Mouse (Mus musculus) erythroid progenitor cell, adult 5-6 weeks (primary cell): ENCODE measurements around the gene Add1. TPM values are rescaled to one million over a fixed set of nuclear protein-coding genes. Genes with fewer than 3 reads are reported as not detected.

ENCODE experiments used
- ATAC-seq: replicated peaks from 2 replicates; pipeline ENCODE4 v1.8.0; 2016; ENCODE audit warnings: moderate number of reproducible peaks, mild to moderate bottlenecking, moderate TSS enrichment, inconsistent platforms; ENCODE audit not compliant: poor library complexity, low FRiP score, severe bottlenecking
- total RNA-seq, 2 experiments: library from RNA; stranded (forward) in 1 of 2; stranded (reverse) in 1 of 2; fragments of 150-400 nt in 1 of 2; fragments of 186-747, 209-891 nt in 1 of 2; gene quantifications; 2 replicates each; pipeline versions ENCODE4 v1.2.3 to v1.2.4; 2015 to 2017; ENCODE audit warnings: low replicate concordance in 2 of 2

Add1 gene
- total RNA-seq, 2 experiments from 2014 or later, result 547 to 1,003 TPM

DNA sequence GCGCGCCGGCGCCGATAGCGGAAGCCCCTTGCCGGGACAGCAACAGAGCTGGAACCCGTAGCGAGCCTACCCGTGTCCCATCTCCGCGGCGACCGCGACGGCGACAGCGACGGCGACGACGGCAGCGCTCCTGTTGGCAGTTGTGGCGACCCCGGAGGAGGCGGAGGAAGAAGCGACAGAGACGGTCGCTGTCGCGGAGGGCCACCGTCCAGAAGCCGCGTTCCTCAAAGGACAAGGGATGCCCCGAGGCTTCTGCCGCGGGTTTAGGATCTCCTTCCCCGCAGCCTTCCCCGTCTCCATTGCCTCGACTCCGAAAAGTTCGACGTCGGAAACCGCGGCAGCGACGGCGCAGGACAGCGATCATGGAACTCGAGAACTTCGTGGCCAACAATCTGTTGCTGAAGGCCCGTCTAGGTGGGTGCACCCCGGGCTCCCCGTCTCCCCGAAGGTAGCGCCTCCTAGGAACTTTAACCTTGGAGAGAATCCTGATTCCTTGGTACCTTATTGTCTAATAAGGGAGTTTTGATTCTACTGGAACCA lies 87.2 kb downstream of the Add1 start:
- peak; percentile 18 for ATAC-seq

GRCm38 (mm10) chr5:34661909-34662308 lies 88.4 kb downstream of the Add1 start:
- no peak for ATAC-seq

DNA sequence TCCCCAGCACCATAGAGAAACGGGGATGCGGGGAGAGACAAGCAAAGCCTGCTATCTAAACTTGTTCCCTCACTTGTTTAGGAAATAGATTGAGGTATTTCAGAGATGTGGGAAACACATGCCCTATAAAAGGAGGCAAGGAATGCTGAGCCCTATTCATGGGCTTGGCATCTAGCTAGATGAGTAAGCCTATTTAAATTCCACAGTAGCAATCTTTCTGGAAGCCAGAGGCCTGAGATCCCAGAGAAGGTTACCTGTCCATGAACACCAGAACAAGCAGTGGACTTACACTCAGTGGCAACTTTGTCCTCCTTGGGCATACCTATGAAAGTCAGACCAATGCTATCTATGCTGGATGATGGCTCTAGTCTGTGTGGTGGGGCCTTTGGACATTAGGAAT lies 89.8 kb downstream of the Add1 start:
- ATAC-seq, result no peak

GRCm38 (mm10) chr5:34669493-34669892 lies 96.0 kb downstream of the Add1 start:
- no peak; the same call in 1 of the 2 replicates for ATAC-seq

- no peak for ATAC-seq
Measured at GRCm38 (mm10) chr5:34670280-34670679, 96.8 kb downstream of the Add1 start.

Other genes with a start within 250 kb of the Add1 start
- gene Rnf4, start 237.4 kb upstream of the Add1 start, total RNA-seq (2015; ENCODE audit: low replicate concordance), result 105 and 141 TPM in 2 replicates
- gene Rnf4, start 237.4 kb upstream of the Add1 start, total RNA-seq (2017; ENCODE audit: low replicate concordance), result 134 and 143 TPM in 2 replicates
- gene Fam193a, start 203.7 kb upstream of the Add1 start, total RNA-seq (2015; ENCODE audit: low replicate concordance), result 59.1 and 67.1 TPM in 2 replicates
- gene Fam193a, start 203.7 kb upstream of the Add1 start, total RNA-seq (2017; ENCODE audit: low replicate concordance), result 48.8 and 89.6 TPM in 2 replicates
- gene Tnip2, start 59.7 kb upstream of the Add1 start, total RNA-seq (2015; ENCODE audit: low replicate concordance), result 3.2 TPM in 1 of 2 replicates, not detected in the other
- 0.23 and 7.4 TPM in 2 replicates for gene Tnip2, start 59.7 kb upstream of the Add1 start, total RNA-seq (2017; ENCODE audit: low replicate concordance)
- 1.7 and 4.3 TPM in 2 replicates for gene Sh3bp2, start 47.8 kb upstream of the Add1 start, total RNA-seq (2015; ENCODE audit: low replicate concordance)
- gene Sh3bp2, start 47.8 kb upstream of the Add1 start, total RNA-seq (2017; ENCODE audit: low replicate concordance), result 3.9 and 6.0 TPM in 2 replicates
- 24.9 and 32.7 TPM in 2 replicates for gene Mfsd10, start 63.5 kb downstream of the Add1 start, total RNA-seq (2015; ENCODE audit: low replicate concordance)
- 11.7 and 13.5 TPM in 2 replicates for gene Mfsd10, start 63.5 kb downstream of the Add1 start, total RNA-seq (2017; ENCODE audit: low replicate concordance)
- gene Nop14, start 86.5 kb downstream of the Add1 start, total RNA-seq (2015; ENCODE audit: low replicate concordance), result 5.9 and 15.5 TPM in 2 replicates
- 7.2 and 12.1 TPM in 2 replicates for gene Nop14, start 86.5 kb downstream of the Add1 start, total RNA-seq (2017; ENCODE audit: low replicate concordance)
- gene Grk4, start 86.7 kb downstream of the Add1 start, total RNA-seq (2015; ENCODE audit: low replicate concordance), result 1.7 TPM in 1 of 2 replicates, not detected in the other
- gene Grk4, start 86.7 kb downstream of the Add1 start, total RNA-seq (2017; ENCODE audit: low replicate concordance), result 0.26 TPM in 1 of 2 replicates, not detected in the other
- gene Htt, start 188.1 kb downstream of the Add1 start, total RNA-seq (2015; ENCODE audit: low replicate concordance), result 31.7 and 38.6 TPM in 2 replicates
- gene Htt, start 188.1 kb downstream of the Add1 start, total RNA-seq (2017; ENCODE audit: low replicate concordance), result 31.8 and 47.7 TPM in 2 replicates